Mouse (Mus musculus): Measurements from ENCODE around the gene Scd3. TPM values are rescaled to one million over a fixed set of nuclear protein-coding genes. Genes with fewer than 3 reads are reported as not detected.

Scd3 gene
- polyA plus RNA-seq, 1 experiment from 2014 or later: 0.28 TPM

- H3K9ac ChIP-seq (ENCODE audit: low read depth, low read length): no peak overlapping the region
- H3K4me3 ChIP-seq (replicated peaks; ENCODE audit: low read depth, low read length): no peak overlapping the region
- H3K9me3 ChIP-seq (replicated peaks; ENCODE audit: low read length): no peaks in the 10 kb centered on the region
- WGBS: 57% methylated on average over 5 of the region's 5 CpGs
- peak overlapping the region; percentile 94; the same call in 1 of the 2 replicates for H3K27ac ChIP-seq
- H3K4me1 ChIP-seq (replicated peaks; ENCODE audit: insufficient read depth, low read length): peaks cover 6% of the 10 kb centered on the region; the same call in 1 of the 2 replicates
- ATAC-seq (replicated peaks; ENCODE audit: low FRiP score, low read depth) (no peak), DNase-seq (ENCODE audit: low spot score) (no peak)
- no peak overlapping the region for H3K4me2 ChIP-seq (ENCODE audit: low read length)
- no peak for TF ChIP-seq CTCF (IDR thresholded peaks at IDR 0.05; ENCODE audit: low read depth)
- no peaks in the 10 kb centered on the region for H3K27me3 ChIP-seq (ENCODE audit: insufficient read depth, low read length)
- no peaks in the 10 kb centered on the region for H3K36me3 ChIP-seq (ENCODE audit: insufficient read depth, low read length)
These were observed 62.9 kb downstream of the Scd3 start for GRCm38 (mm10) chr19:44265911-44266337.

- ATAC-seq (replicated peaks; ENCODE audit: low FRiP score, low read depth): 0 out of 2 replicates have a peak, but pooled peaks have one; percentile 6
- WGBS: 13% methylated on average over 6 of the region's 6 CpGs
- no peaks in the 10 kb centered on the region for H3K27me3 ChIP-seq (ENCODE audit: insufficient read depth, low read length)
These were observed 63.4 kb downstream of the Scd3 start for GRCm38 (mm10) chr19:44266458-44266823.

GRCm38 (mm10) chr19:44266824-44267498, 63.9 kb downstream of the Scd3 start:
- DNase-seq (ENCODE audit: low spot score): peak; percentile 93
- peak overlapping the region; percentile 67 for H3K9ac ChIP-seq (ENCODE audit: low read depth, low read length)
- WGBS: under 1% methylated on average over 43 of the region's 43 CpGs
- no peaks in the 10 kb centered on the region for H3K9me3 ChIP-seq (replicated peaks; ENCODE audit: low read length)
- TF ChIP-seq CTCF (IDR thresholded peaks at IDR 0.05; ENCODE audit: low read depth): peak; percentile 61
- H3K36me3 ChIP-seq (ENCODE audit: insufficient read depth, low read length): no peaks in the 10 kb centered on the region
- peaks cover 6% of the 10 kb centered on the region; the same call in 1 of the 2 replicates for H3K4me1 ChIP-seq (replicated peaks; ENCODE audit: insufficient read depth, low read length)
- peak; percentile 98 for ATAC-seq (replicated peaks; ENCODE audit: low FRiP score, low read depth)
- peak overlapping the region; percentile 53 for H3K4me3 ChIP-seq (replicated peaks; ENCODE audit: low read depth, low read length)
- H3K27ac ChIP-seq: peak overlapping the region; percentile 94
- peak overlapping the region; percentile 82 for H3K4me2 ChIP-seq (ENCODE audit: low read length)
- H3K27me3 ChIP-seq (ENCODE audit: insufficient read depth, low read length): no peaks in the 10 kb centered on the region

More at GRCm38 (mm10) chr19:44266458-44266823, 63.4 kb downstream of the Scd3 start:
- H3K36me3 ChIP-seq (ENCODE audit: insufficient read depth, low read length): no peaks in the 10 kb centered on the region
- no peaks in the 10 kb centered on the region for H3K9me3 ChIP-seq (replicated peaks; ENCODE audit: low read length)
- no peak overlapping the region for H3K9ac ChIP-seq (ENCODE audit: low read depth, low read length)
- peak overlapping the region; percentile 82 for H3K4me2 ChIP-seq (ENCODE audit: low read length)
- H3K4me1 ChIP-seq (replicated peaks; ENCODE audit: insufficient read depth, low read length): peaks cover 6% of the 10 kb centered on the region; the same call in 1 of the 2 replicates
- peak overlapping the region; percentile 94 for H3K27ac ChIP-seq
- no peak; the same call in 1 of the 2 replicates for TF ChIP-seq CTCF (IDR thresholded peaks at IDR 0.05; ENCODE audit: low read depth)
- DNase-seq (ENCODE audit: low spot score): no peak
- H3K4me3 ChIP-seq (replicated peaks; ENCODE audit: low read depth, low read length): peak overlapping the region; percentile 53

- peak overlapping the region; percentile 53 for H3K4me3 ChIP-seq (replicated peaks; ENCODE audit: low read depth, low read length)
- H3K4me2 ChIP-seq (ENCODE audit: low read length): peak overlapping the region; percentile 82
- WGBS: 10% methylated on average over 18 of the region's 18 CpGs
- peak overlapping the region; percentile 94 for H3K27ac ChIP-seq
- H3K36me3 ChIP-seq (ENCODE audit: insufficient read depth, low read length): no peaks in the 10 kb centered on the region
- no peak for DNase-seq (ENCODE audit: low spot score)
- H3K27me3 ChIP-seq (ENCODE audit: insufficient read depth, low read length): no peaks in the 10 kb centered on the region
- TF ChIP-seq CTCF (IDR thresholded peaks at IDR 0.05; ENCODE audit: low read depth): no peak
- H3K9me3 ChIP-seq (replicated peaks; ENCODE audit: low read length): no peaks in the 10 kb centered on the region
- no peak for ATAC-seq (replicated peaks; ENCODE audit: low FRiP score, low read depth)
- H3K4me1 ChIP-seq (replicated peaks; ENCODE audit: insufficient read depth, low read length): peaks cover 6% of the 10 kb centered on the region; the same call in 1 of the 2 replicates
- peak overlapping the region; percentile 67 for H3K9ac ChIP-seq (ENCODE audit: low read depth, low read length)
These were observed 64.5 kb downstream of the Scd3 start for GRCm38 (mm10) chr19:44267499-44268002.

GRCm38 (mm10) chr19:44273711-44274110, 70.6 kb downstream of the Scd3 start:
- no peak for TF ChIP-seq CTCF (IDR thresholded peaks at IDR 0.05; ENCODE audit: low read depth)

GRCm38 (mm10) chr19:44274452-44274851, 71.4 kb downstream of the Scd3 start:
- DNase-seq (ENCODE audit: low spot score) (no peak), ATAC-seq (replicated peaks; ENCODE audit: low FRiP score, low read depth) (no peak)
- no peaks in the 10 kb centered on the region for H3K4me1 ChIP-seq (replicated peaks; ENCODE audit: insufficient read depth, low read length)
- no peak overlapping the region for H3K27ac ChIP-seq
- no peak overlapping the region for H3K9ac ChIP-seq (ENCODE audit: low read depth, low read length)
- H3K27me3 ChIP-seq (ENCODE audit: insufficient read depth, low read length): no peaks in the 10 kb centered on the region
- no peak overlapping the region for H3K4me2 ChIP-seq (ENCODE audit: low read length)
- no peaks in the 10 kb centered on the region for H3K9me3 ChIP-seq (replicated peaks; ENCODE audit: low read length)
- no peak overlapping the region for H3K4me3 ChIP-seq (replicated peaks; ENCODE audit: low read depth, low read length)
- TF ChIP-seq CTCF (IDR thresholded peaks at IDR 0.05; ENCODE audit: low read depth): no peak
- WGBS: 98% methylated on average over 4 of the region's 4 CpGs
- no peaks in the 10 kb centered on the region for H3K36me3 ChIP-seq (ENCODE audit: insufficient read depth, low read length)

More at GRCm38 (mm10) chr19:44273711-44274110, 70.6 kb downstream of the Scd3 start:
- H3K9ac ChIP-seq (ENCODE audit: low read depth, low read length): no peak overlapping the region
- H3K27ac ChIP-seq: no peak overlapping the region
- 77% methylated on average over 4 of the region's 4 CpGs for WGBS
- H3K4me2 ChIP-seq (ENCODE audit: low read length): no peak overlapping the region
- DNase-seq (ENCODE audit: low spot score) (no peak), ATAC-seq (replicated peaks; ENCODE audit: low FRiP score, low read depth) (no peak)
- no peaks in the 10 kb centered on the region for H3K4me1 ChIP-seq (replicated peaks; ENCODE audit: insufficient read depth, low read length)
- H3K4me3 ChIP-seq (replicated peaks; ENCODE audit: low read depth, low read length): no peak overlapping the region
- H3K27me3 ChIP-seq (ENCODE audit: insufficient read depth, low read length): no peaks in the 10 kb centered on the region
- H3K36me3 ChIP-seq (ENCODE audit: insufficient read depth, low read length): no peaks in the 10 kb centered on the region
- H3K9me3 ChIP-seq (replicated peaks; ENCODE audit: low read length): no peaks in the 10 kb centered on the region
